Mouse (Mus musculus) megakaryocyte-erythroid progenitor cell, adult 5 weeks (primary cell): ENCODE data around the gene Ccdc115. TPM values are rescaled to one million over a fixed set of nuclear protein-coding genes. Genes with fewer than 3 reads are reported as not detected.

Source experiments
- polyA plus RNA-seq: library from polyadenylated mRNA; stranded (reverse); fragments of >175 nt; gene quantifications from 2 replicates; pipeline ENCODE4 v1.2.3, GENCODE M21; 2012

Ccdc115 gene
- 38.7 and 41.0 TPM in 2 replicates for polyA plus RNA-seq

DNA sequence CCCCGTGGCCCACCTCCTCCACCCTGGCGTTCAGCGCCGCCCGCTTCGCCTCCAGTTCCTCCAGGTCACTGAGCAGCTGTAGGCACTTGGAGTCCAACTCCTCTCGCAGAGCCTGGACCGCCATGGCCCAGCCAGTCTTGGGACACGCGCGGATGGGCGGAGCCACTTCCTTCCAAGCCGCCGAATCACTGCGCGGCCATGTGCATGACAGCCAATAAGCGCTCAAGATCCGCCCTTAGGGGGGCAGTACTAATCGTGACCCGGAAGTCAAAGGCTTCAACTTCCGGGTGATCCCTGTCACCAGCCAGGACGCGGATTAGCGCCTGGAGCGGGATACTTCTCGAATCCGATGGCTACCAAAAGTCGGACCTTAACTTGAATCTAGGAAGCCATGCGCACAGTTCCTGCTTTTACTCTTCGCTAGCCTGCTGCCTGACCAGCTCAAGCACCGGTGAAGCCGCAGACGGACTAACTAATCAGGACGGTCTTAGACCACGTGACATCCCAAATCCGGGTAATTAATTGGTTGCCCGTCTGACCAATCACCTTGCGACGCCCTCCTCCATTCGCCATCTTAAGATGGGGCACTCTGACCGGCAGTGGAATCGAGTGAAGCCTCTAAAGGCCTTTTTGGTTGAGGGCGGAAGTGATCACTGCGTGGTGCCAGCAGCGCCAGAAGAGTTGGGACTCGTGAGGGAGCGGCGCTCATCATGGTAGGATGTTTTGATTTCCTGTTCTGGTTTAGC is at the start of gene Ccdc115, which contains the start of gene Imp4:
Gene Ccdc115 (minus strand): TSS at position 458 of the 746 bp plus-strand sequence.
Gene Imp4 (plus strand): TSS at position 637 of the 746 bp plus-strand sequence.

DNA sequence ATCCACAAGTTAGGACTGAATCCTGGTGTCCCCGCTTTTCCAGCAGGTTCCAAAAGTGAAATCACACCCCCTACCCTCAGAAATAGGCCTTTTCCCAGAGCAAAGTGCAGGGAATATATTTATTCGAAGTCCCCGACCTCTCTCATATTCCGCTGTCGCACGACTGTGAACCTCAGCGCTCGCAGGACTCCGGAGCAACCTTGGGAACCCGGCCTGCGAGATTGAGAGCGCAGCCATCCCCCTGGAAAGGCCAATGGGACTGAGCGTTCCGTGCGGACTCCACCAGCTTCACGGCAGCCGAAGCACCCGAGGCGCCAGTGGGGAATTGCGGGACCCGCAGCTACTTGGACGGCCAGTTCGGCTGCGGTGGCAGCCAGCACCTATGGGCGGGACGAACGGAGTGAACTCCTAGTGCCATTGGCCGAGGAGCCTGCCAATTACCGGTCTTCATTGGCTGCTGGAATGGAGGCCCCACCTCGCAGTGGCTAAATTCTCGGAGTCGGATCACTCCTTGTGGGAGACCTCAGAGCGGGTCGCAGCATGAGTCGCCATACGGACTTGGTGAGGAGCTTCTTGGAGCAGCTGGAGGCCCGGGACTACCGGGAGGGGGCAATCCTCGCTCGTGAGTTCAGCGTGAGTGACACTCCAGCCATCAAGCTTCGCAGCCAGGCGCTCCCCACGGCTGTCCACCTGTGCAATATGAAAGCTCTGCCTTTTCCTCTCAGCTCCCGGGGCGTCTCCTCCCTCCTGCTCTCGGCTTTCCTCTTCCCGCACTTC is 20.0 kb upstream of the Ccdc115 start, which contains the start of gene Ptpn18:
Gene Ptpn18 (plus strand): TSS at position 479 of the 777 bp plus-strand sequence.

Other genes with a start within 250 kb of the Ccdc115 start
- gene Imp4, start 179 bp upstream of the Ccdc115 start, polyA plus RNA-seq = 83.2 and 84.6 TPM in 2 replicates
- 675 and 693 TPM in 2 replicates for gene Ptpn18, start 20.1 kb upstream of the Ccdc115 start, polyA plus RNA-seq
- gene Prss39, start 58.7 kb upstream of the Ccdc115 start, polyA plus RNA-seq = 0.11 and 0.23 TPM in 2 replicates
- gene Cfc1, start 96.0 kb upstream of the Ccdc115 start, polyA plus RNA-seq = 0.13 TPM in 1 of 2 replicates, not detected in the other
- gene Prss40, start 121.3 kb upstream of the Ccdc115 start, polyA plus RNA-seq = not detected in 2 replicates
- not detected in 2 replicates for gene Amer3, start 140.0 kb upstream of the Ccdc115 start, polyA plus RNA-seq